Mouse (Mus musculus) left cerebral cortex, adult 18-20 months (tissue): ENCODE measurements around the gene Cfap54. TPM values are rescaled to one million over a fixed set of nuclear protein-coding genes. Genes with fewer than 3 reads are reported as not detected.

Experiments
- DNase-seq, 2 experiments: peaks; one replicate each; pipeline ENCODE4 v3.0.0; 2021 to 2022; ENCODE audit warnings: low spot score in 2 of 2, mixed read lengths in 1 of 2
- total RNA-seq, 2 experiments: library from RNA; stranded (reverse); gene quantifications; 2 replicates each; pipeline ENCODE4 v1.2.3; 2021

Gene Cfap54
- total RNA-seq, 2 experiments from 2014 or later = 19.6 to 23.7 TPM

DNA sequence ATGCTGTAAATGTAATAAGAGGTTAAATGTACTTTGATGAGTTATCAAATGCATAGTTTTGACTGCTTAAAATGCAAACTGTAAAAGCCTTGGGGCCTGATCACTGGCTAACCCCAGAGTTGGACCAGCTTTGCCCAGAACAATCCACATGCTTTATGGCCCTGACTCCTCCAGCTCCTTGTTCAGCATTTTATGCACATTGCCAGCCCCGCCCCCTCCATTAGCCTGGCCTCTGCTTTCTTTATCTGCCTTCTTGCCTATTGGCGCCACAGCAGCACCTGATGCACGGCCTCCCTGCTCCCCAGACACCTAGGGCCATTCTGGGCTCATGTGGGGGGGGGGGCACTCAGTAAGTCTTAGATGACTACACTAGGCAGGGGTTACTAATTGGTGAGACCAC, 17.8 kb downstream of the Cfap54 start:
- no peak for DNase-seq

DNA sequence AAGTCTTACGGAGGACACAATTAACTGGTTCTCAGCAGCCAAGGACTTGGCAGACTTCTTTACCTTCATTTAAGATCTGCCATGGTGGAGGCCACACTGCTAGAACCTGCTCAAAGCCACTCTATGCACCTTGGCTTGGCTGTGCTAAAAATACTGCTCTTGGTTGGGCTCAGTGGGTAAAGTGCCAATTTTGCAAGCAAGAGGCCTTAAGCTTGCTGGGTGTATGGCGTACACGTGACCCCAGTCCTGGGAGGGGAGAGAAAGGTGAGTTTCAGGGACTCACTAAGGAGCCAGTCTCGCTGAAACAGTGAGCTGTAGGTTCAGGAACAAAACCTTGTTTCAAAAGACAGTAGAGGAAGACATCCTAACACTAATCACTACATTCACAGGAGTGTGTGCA, 19.0 kb downstream of the Cfap54 start:
- DNase-seq = no peak

- peak in 1 of 2 experiments; percentile 39 for DNase-seq
These were observed 27.6 kb downstream of the Cfap54 start for GRCm38 (mm10) chr10:93053867-93054266.

DNA sequence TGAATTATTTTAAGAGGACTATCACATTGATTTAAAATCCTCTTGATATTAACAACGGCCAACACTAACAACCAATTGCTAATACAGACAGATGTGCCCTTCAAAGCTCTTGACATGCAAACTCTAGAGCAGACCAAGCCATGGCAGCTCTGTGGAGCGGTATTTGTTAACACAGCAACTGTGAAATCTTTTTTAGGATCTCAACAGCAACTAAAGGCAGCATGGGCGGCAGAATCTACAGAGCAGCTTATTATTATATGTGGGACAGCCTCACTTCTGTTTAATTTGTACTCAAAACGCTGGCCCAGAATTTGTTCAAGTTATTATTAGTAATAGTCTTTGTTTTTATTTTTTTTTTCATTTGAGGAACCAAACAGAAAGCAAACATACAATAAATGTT, 28.1 kb downstream of the Cfap54 start:
- DNase-seq = no peak

- peak; percentile 78 to 79 for DNase-seq
These were observed 30.2 kb downstream of the Cfap54 start for GRCm38 (mm10) chr10:93051016-93051726.

GRCm38 (mm10) chr10:93050571-93050970, 30.8 kb downstream of the Cfap54 start:
- DNase-seq = no peak

DNA sequence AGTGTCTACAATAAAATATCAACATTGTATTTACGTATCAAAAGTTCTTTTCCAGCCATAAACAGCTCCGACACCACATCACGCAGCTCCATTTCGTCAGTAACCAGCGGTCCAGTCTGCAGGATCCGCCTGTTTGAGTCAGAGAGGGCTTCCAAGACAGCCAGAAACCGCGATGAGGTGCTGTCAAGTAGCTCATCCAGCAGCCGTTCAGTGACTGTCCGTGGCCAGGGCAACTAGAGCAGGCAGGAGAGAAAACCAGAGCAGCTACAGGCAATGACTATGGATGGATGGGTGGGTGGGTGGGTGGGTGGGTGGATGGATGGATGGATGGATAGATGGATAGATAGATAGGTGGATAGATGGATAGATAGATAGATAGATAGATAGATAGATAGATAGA, 38.2 kb downstream of the Cfap54 start:
- no peak for DNase-seq

GRCm38 (mm10) chr10:93041850-93042249, 39.6 kb downstream of the Cfap54 start:
- DNase-seq = no peak

DNA sequence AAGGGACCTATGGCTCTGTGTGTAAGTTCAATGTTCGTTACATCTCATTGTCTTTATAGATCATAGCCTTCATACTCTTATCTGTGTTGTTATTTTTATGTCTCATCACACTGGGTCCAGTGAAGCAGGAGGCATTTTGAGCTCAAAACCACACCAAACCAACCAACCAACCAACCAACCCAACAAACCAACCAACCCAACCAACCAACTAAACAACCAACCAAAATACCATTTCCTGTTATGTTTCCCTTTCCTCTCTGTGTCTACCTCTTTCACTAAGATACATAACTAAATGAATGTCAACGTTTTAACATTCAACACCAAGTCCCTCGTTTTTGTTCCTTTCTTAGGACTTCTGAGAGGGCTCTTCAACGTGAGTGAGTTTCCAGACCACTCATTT, 40.0 kb downstream of the Cfap54 start:
- no peak for DNase-seq

- DNase-seq = no peak
These were observed 44.9 kb downstream of the Cfap54 start for GRCm38 (mm10) chr10:93036532-93036931.

- no peak for DNase-seq
These were observed 45.9 kb downstream of the Cfap54 start for GRCm38 (mm10) chr10:93035489-93035888.

GRCm38 (mm10) chr10:93023295-93023694, 58.1 kb downstream of the Cfap54 start:
- no peak for DNase-seq

DNA sequence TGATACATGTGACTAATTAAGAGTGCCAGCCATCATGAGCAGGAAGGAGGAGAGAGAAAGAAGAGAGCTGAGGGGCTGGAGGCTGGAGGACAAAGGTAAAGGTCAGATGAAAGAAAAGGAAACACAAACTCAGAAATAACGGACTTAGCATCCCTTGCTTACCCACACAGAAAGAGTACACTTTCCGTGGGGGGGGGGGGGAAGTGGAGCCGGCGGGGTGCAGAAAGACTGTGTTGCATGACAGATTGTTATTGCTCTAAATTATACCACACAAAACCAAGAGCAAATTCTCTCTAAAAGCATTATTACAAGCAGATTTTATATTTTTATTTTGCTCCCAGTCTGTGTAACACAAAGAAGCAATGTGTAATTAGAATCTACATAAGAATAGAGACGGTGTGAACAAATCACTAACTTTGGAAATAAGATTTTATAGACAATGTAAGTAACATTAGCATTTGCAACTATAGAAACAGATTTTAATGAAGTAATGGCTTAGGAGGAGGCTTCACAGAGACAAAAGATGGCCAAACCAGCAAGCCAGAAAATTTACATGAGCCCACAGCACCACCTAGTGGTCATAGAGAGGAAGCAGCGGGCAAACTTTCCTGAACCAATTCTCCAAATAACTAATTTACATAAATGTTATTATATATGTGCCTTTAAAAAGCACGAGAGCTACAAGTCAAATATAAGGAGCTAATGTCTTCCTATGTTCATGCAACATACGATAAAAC, 67.2 kb downstream of the Cfap54 start:
- DNase-seq = peak; percentile 67 to 71

- no peak for DNase-seq
These were observed 70.3 kb downstream of the Cfap54 start for GRCm38 (mm10) chr10:93011085-93011484.

DNA sequence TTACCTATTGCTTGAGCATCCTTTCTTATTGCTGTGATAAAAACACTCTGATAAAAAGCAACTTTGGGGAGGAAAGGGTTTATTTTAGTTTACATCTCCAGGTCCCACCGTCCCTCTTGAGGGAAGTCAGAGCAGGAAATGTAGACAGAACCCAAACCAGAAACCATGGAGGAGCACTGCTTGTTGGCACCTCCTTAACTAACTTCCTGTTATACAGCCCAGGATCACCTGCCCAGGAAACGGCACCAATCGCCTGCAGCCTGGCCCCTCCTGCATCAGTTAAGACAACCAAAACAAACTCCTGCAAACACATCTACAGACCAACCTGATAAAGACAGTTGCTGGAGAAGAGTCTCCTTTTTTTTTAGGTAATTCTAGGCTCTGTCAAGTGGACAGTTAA, 74.4 kb downstream of the Cfap54 start:
- no peak for DNase-seq

GRCm38 (mm10) chr10:93006405-93006804, 75.0 kb downstream of the Cfap54 start:
- DNase-seq = no peak

DNA sequence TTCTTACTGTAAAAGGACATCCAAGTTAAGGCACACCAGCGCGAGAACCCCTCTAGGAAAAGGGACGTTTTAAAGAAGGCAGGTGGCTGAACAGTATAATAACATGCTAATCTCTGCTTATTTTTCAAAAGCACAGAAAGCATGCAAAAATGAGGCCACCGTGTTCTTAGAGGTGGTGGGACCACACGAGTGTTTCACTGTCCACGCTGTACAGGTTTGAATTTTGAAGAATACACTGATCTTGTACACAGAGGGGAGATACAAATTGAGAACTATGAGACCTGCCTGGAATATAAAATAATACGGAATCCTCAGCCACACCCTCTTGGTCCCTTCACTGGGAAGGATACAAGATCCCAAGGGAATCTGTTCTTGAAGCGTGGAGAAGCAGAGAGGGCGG, 82.9 kb downstream of the Cfap54 start:
- no peak for DNase-seq

DNA sequence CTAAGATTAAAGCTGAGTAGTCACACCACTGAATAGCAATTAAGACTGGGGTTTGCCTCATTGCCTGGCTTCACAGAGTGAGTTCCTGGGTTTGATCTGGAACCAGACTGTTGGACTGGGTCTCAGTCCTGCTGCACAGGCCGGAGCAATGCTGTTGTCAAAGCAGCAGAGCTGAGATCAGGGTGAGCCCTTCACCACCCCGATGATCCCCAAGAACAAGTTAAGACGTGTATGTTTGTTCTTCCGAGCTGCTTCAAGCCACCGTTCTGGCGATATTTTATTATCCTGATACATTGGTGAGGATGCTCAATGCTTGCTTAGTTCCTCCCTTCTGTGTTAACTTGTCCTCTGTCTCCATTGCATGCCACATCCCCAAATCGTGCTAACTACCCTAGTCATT, 86.2 kb downstream of the Cfap54 start:
- DNase-seq = no peak

DNA sequence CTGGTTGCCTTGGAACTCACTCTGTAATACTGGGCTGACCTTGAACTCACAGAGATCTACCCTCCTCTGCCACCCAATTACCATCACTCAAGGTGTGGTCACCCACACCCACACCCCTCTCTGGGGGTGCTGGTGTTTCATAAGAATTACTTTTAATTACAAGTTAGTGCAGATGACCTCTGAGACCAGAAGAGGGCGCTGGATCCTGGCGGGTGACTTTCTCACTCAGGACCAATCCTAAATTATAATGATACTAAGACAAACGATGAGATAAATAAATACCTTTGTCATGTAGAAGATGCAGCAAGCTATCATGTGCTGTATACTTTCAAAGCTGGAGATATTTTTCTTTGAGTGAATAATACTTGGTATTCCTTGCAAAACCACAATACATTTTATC, 87.1 kb downstream of the Cfap54 start:
- no peak for DNase-seq

DNA sequence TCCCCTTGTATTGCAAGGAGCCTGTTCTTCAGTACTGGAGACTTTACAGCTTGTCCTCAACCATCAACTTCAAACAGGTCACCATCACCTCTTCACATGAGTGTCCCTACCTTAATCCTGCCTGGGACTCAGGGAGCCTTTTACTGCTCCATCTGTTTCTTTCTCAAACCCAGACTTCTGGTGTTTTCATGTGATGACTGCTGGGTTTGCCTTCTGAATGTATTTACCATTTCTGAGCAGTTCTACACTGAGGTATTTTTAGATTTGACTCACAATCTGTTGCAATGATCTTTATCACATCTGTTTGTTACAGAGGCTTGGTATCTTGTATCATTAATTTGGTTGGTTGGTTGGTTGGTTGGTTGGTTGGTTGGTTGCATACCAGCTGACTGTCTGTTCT, 88.9 kb downstream of the Cfap54 start:
- peak in 1 of 2 experiments; percentile 6 for DNase-seq

- no peak for DNase-seq
These were observed 90.8 kb downstream of the Cfap54 start for GRCm38 (mm10) chr10:92990576-92990975.

DNA sequence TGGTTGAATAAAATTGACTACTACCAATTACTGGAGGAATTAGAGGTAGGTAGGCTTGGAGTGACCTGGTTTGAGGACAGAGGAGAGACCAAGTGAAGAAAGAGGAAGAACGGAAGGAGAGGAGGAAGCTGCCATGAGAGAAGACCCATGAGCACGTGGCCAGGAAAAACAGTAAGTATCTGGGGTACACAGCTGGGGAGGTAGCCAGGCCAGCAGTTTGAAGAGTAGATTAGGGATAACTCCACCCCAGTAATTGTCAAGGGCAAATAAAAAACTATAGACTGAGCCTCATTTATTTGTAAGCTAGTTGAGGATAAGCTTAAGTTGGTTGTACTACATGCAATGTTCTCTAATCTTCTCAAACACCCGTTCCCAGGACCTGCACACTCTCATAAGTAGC, 116.3 kb downstream of the Cfap54 start:
- DNase-seq = no peak

DNA sequence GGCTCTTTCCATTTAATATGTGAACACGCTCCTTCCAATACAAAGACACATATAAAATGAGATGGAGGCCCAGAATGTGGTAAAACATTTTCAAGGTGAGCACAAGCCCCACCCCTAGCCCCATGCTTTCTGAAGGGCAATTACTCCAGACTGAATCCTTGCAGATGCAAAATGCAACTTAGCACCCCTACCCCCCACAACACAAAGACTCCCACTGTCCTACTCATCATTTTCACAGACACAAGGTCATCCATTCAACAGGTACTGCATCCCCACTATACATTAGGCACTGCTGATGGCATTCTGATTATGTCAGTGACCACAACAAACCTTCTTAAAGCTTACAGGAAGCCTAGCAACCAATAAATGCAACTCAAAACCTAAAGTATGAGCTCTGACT, 131.4 kb downstream of the Cfap54 start:
- no peak for DNase-seq
